Mouse (Mus musculus): ENCODE measurements around the gene Oip5. TPM values are rescaled to one million over a fixed set of nuclear protein-coding genes. Genes with fewer than 3 reads are reported as not detected.

Oip5 gene
- 0.88 TPM for total RNA-seq (2023)

DNA sequence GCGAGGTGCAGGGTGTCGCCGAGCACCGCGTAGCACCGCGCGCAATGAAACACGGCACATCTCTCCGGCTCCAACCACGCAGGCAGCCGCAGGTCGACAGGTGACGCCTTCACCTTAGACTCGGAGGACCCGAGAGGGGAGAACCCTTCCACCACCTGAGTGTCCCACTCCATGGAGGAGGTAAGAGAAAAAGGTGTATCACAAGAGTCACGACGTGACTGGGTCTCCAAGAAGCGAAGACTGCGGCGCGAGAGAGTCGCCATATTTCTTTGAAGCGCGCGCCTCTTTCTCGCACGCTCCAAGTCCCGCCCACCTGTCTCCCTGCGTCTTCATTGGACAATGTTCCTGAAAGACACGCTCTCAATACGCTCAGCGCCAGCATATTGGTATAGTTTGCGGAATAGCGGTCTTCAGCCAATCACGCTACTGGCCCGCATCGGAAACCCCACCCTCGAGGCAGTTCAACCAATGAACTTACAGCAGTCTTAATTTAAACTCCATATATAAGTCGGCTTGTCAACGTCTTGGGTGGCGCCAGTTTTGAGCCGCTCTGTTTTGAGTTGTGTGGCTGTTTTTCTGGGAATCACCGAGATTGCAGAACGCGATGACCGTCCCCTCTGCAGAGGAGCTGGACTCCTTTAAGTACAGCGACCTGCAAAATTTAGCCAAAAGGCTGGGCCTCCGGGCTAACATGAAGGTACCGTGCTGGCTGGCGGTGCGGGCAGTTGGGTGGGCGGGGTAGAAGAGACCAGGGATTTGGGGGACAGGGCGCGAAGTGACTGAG lies at the start of gene Oip5, which contains the start of gene Nusap1:
Gene Oip5, minus strand, starts transcription at position 271 of the 784 bp plus-strand sequence.
Gene Nusap1, plus strand, starts transcription at position 100 of the 784 bp plus-strand sequence.

DNA sequence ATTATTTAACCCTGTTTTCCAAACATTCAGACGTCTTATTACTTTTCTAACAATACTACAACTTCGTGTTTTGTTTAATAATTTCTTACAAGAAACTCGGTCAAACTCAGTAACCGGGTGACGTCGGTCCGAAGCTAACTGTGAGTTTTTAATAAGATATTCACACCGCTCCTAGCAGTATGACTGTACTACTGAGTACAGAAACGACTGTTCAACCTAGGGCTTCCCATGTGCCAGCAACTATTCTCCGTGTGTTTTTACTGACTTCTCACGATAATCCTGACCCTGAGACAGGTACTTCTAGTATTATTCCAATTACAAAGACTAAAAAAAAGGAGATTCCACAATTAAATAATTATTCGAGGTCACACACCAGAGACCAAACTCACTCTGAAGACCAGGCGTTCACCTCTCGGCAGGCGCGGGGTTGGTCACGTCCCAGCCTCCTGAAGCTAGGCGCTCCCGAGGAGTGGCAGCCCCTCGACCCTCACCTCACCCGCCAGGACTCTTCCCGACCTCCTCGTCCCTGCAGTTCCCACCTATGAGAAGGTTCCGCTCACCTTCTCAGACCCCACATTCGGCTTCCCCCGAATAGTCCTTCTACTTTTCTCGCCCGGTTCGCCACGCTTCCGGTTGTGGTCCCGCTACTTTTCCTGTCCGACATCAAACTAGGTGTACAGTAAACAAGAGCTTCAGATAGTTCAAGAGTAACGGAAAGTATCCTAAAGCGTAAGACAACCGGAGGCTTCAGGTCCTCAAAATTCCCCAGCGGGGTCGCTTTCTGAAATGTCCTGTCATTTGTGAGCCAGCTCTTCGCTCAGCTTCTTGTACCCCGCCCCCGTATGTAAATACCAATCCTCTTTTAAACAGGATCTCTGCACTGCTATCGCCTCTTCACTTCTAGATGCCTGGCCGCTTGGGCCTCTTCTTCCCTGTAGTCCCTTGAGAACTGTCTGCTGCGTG lies 44.2 kb upstream of the Oip5 start, which contains the start of gene Ndufaf1:
Gene Ndufaf1, minus strand, starts transcription at position 608 of the 963 bp plus-strand sequence.

Other genes starting within 250 kb of the Oip5 start
- 50.6 TPM for gene Ino80, start 140.8 kb downstream of the Oip5 start, total RNA-seq (2023)
- 0.09 TPM for gene Exd1, start 70.8 kb downstream of the Oip5 start, total RNA-seq (2023)
- gene Chp1, start 70.8 kb downstream of the Oip5 start, total RNA-seq (2023) = 80.5 TPM
- 1.6 TPM for gene Nusap1, start 171 bp downstream of the Oip5 start, total RNA-seq (2023)
- 9.4 TPM for gene Ndufaf1, start 44.4 kb upstream of the Oip5 start, total RNA-seq (2023)
- gene Rtf1, start 56.6 kb upstream of the Oip5 start, total RNA-seq (2023) = 72.6 TPM
- 0.62 TPM for gene Itpka, start 123.9 kb upstream of the Oip5 start, total RNA-seq (2023)
- 1.9 TPM for gene Ltk, start 142.0 kb upstream of the Oip5 start, total RNA-seq (2023)
- gene Rpap1, start 169.1 kb upstream of the Oip5 start, total RNA-seq (2023) = 31.6 TPM
- 7.0 TPM for gene Tyro3, start 179.3 kb upstream of the Oip5 start, total RNA-seq (2023)